Mouse (Mus musculus) neural tube, postnatal 0 days (tissue): ENCODE measurements around the gene 7420426K07Rik. TPM values are rescaled to one million over a fixed set of nuclear protein-coding genes. Genes with fewer than 3 reads are reported as not detected.

Experiments used
- polyA plus RNA-seq: library from polyadenylated mRNA; unstranded; fragments of >200 nt; fragmentation: Nextera tagmentation; extraction: Ambion mirVana; gene quantifications from 2 replicates; pipeline ENCODE4 v1.2.1, GENCODE M21; 2015

Gene 7420426K07Rik
- polyA plus RNA-seq: not detected in 2 replicates

DNA sequence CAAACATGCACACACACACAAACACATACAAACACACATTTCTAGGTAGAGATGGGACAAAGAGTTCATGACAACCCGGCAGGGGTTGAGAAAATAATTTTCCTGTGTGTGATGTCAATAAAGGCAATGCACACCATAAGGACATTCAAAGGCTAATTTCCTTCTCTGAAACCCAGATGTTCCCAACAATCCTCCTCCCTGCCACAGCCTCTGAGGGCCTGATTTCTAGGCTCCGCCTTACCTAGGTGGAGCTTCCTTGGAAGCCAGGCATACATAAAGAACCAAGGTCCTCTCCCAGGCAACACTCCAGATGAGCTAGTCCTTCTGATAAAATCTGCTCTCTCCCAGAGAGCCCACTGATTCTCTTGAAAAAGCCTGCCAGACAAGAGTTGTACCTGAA lies at the start of gene 7420426K07Rik:
Gene 7420426K07Rik (plus strand): TSS at position 301 of the 400 bp plus-strand sequence.

GRCm38 (mm10) chr9:98856210-98856609 lies 46.7 kb upstream of the 7420426K07Rik start, which contains the start of gene Prr23a2:
TSS of gene Prr23a2 (plus strand) at chr9:98856494.

GRCm38 (mm10) chr9:98864571-98864970 lies 38.3 kb upstream of the 7420426K07Rik start, which contains the start of gene Prr23a3:
TSS of gene Prr23a3 (plus strand) at chr9:98864767.

Other genes starting within 250 kb of the 7420426K07Rik start
- gene Prr23a1, start 60.6 kb upstream of the 7420426K07Rik start, polyA plus RNA-seq: 0.27 and 0.35 TPM in 2 replicates
- gene Prr23a2, start 46.6 kb upstream of the 7420426K07Rik start, polyA plus RNA-seq: not detected in 2 replicates
- 0.08 TPM in 1 of 2 replicates, not detected in the other for gene Prr23a3, start 38.4 kb upstream of the 7420426K07Rik start, polyA plus RNA-seq
- 0.65 and 0.81 TPM in 2 replicates for gene Foxl2, start 52.2 kb downstream of the 7420426K07Rik start, polyA plus RNA-seq
- 113 and 122 TPM in 2 replicates for gene Faim, start 83.3 kb downstream of the 7420426K07Rik start, polyA plus RNA-seq
- 0.09 TPM in 1 of 2 replicates, not detected in the other for gene Gm1123, start 132.6 kb downstream of the 7420426K07Rik start, polyA plus RNA-seq
- 3.3 and 5.9 TPM in 2 replicates for gene Pik3cb, start 237.5 kb downstream of the 7420426K07Rik start, polyA plus RNA-seq